Comparison of ENCODE assay signal across 8 mouse cellular contexts in the genomic region with DNA sequence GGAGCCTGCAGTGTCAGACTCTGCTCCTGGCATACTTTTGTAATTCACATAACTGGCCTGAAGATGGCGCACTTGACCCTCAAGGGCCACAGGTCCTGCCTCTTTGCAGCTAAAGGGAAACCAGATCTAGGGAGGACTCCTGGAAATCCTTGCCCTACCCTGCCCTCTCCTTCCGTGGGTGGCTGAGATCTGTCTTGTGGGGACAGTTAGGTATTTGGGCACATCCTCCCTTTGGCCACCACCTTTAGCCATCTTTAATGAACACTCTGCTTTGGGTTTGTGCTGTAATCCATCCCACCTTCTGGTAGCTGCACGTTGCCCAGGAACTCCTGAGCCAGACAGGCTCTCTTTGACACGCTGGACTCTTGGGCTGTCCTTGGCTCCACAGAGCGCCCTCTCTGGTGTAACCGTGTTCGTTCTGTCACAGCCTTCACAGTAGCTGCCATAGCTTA. TPM values are rescaled to one million over a fixed set of nuclear protein-coding genes. Genes with fewer than 3 reads are reported as not detected.
A peak's percentile ranks its signal among the peaks of the same experiment; 100 is the strongest.
DNase-seq lines count a peak whose midpoint lies in the region; ATAC-seq and TF ChIP-seq lines count a peak whose summit lies in the region.

No protein-coding gene starts in this region.

- no peak for ATAC-seq in hindbrain, embryonic 13.5 days (ENCODE audit: low FRiP score)
- peak; percentile 31; the same call in 1 of the 2 replicates for ATAC-seq in heart, postnatal 0 days (ENCODE audit: insufficient read depth, low read depth)

- H3K9ac ChIP-seq in hindbrain, embryonic 13.5 days, result no peak overlapping the region
- no peak overlapping the region for H3K9ac ChIP-seq in heart, postnatal 0 days (replicated peaks; ENCODE audit: low read depth, low read length)

- H3K4me2 ChIP-seq in hindbrain, embryonic 13.5 days, result no peak overlapping the region
- H3K4me2 ChIP-seq in heart, postnatal 0 days (ENCODE audit: low read depth, low read length), result no peak overlapping the region

- H3K27me3 ChIP-seq in hindbrain, embryonic 10.5 days (ENCODE audit: insufficient read depth, poor library complexity, severe bottlenecking), result peaks cover 10% of the 10 kb centered on the region; the same call in 1 of the 2 replicates
- H3K27me3 ChIP-seq in hindbrain, embryonic 13.5 days, result 0 out of 2 replicates have a peak, but pooled peaks cover 3% of the 10 kb centered on the region
- peaks cover 44% of the 10 kb centered on the region for H3K27me3 ChIP-seq in heart, postnatal 0 days (ENCODE audit: control insufficient read depth, insufficient read depth, low read length)

- WGBS in hindbrain, embryonic 10.5 days, result under 1% methylated on average over 7 of the region's 7 CpGs
- 1% methylated on average over 7 of the region's 7 CpGs for WGBS in hindbrain, embryonic 13.5 days
- WGBS in heart, postnatal 0 days, result 0% methylated on average over 7 of the region's 7 CpGs

- TF ChIP-seq EP300 in heart, postnatal 0 days (IDR thresholded peaks at IDR 0.05; ENCODE audit: low read depth), result no peak

- no peaks in the 10 kb centered on the region for H3K9me3 ChIP-seq in hindbrain, embryonic 10.5 days
- H3K9me3 ChIP-seq in hindbrain, embryonic 13.5 days, result no peaks in the 10 kb centered on the region
- no peaks in the 10 kb centered on the region for H3K9me3 ChIP-seq in heart, postnatal 0 days (replicated peaks; ENCODE audit: control insufficient read depth, low read length)

- peak; percentile 71 for TF ChIP-seq CTCF in heart, postnatal 0 days (IDR thresholded peaks at IDR 0.05; ENCODE audit: low read depth)
- peak; percentile 81 for TF ChIP-seq CTCF in layer of hippocampus, adult 2 months (conservative IDR thresholded peaks at IDR 0.05)

- H3K4me3 ChIP-seq in hindbrain, embryonic 10.5 days, result peak overlapping the region; percentile 3; the same call in 1 of the 2 replicates
- no peak overlapping the region for H3K4me3 ChIP-seq in hindbrain, embryonic 13.5 days
- no peak overlapping the region for H3K4me3 ChIP-seq in heart, postnatal 0 days (ENCODE audit: low read depth, low read length)
- peak overlapping the region; percentile 22; the same call in 1 of the 2 replicates for H3K4me3 ChIP-seq in layer of hippocampus, adult 2 months

- H3K36me3 ChIP-seq in hindbrain, embryonic 10.5 days, result no peaks in the 10 kb centered on the region
- no peaks in the 10 kb centered on the region for H3K36me3 ChIP-seq in hindbrain, embryonic 13.5 days
- H3K36me3 ChIP-seq in heart, postnatal 0 days (replicated peaks; ENCODE audit: control insufficient read depth, insufficient read depth, low read length), result no peaks in the 10 kb centered on the region

- peaks cover 49% of the 10 kb centered on the region for H3K4me1 ChIP-seq in hindbrain, embryonic 10.5 days (replicated peaks)
- H3K4me1 ChIP-seq in hindbrain, embryonic 13.5 days (replicated peaks), result peaks cover 29% of the 10 kb centered on the region
- 0 out of 2 replicates have a peak, but pooled peaks cover 13% of the 10 kb centered on the region for H3K4me1 ChIP-seq in heart, postnatal 0 days (ENCODE audit: control insufficient read depth, insufficient read depth)

- peak; percentile 85 for DNase-seq in hindbrain, embryonic 10.5 days (ENCODE audit: low spot score)
- peak; percentile 93 for DNase-seq in ZHBTc4 (ENCODE audit: low read depth, low spot score)
- peak; percentile 90 for DNase-seq in embryo, embryonic 10.5 days (ENCODE audit: low spot score)
- DNase-seq in heart, postnatal 0 days (ENCODE audit: low spot score), result peak; percentile 73
- DNase-seq in layer of hippocampus, adult 2 months (ENCODE audit: low spot score in 2 of 2), result peak in 1 of 2 experiments; percentile 76
- DNase-seq in lung, postnatal 4 days, result peak; percentile 40 to 73
- peak; percentile 53 to 81 for DNase-seq in spleen, postnatal 4 days (ENCODE audit: low spot score in 2 of 2)

- no peak overlapping the region for H3K27ac ChIP-seq in hindbrain, embryonic 10.5 days
- no peak overlapping the region for H3K27ac ChIP-seq in hindbrain, embryonic 13.5 days
- H3K27ac ChIP-seq in heart, postnatal 0 days (ENCODE audit: low read depth), result no peak overlapping the region
- no peak overlapping the region for H3K27ac ChIP-seq in layer of hippocampus, adult 2 months

RNA-seq across cellular contexts. Expression of a gene that starts 4.0 kb away (rescaled TPM):
- polyA plus RNA-seq in hindbrain, embryonic 10.5 days (2016; fragmentation: Nextera tagmentation; extraction: Ambion mirVana), result 9.5 and 10.0 TPM in 2 replicates
- 25.7 and 26.2 TPM in 2 replicates for polyA plus RNA-seq in hindbrain, embryonic 13.5 days (2015; fragmentation: Nextera tagmentation; extraction: Ambion mirVana)
- total RNA-seq in heart, postnatal 0 days (2014; rRNA removed; ENCODE audit: low replicate concordance), result 0.19 and 0.50 TPM in 2 replicates
- polyA plus RNA-seq in heart, postnatal 0 days (2015; fragmentation: Nextera tagmentation; extraction: Ambion mirVana), result 0.38 and 0.81 TPM in 2 replicates
- 10 to 100 TPM; 77.4 to 94.2 TPM for total RNA-seq in layer of hippocampus, adult 2 months (2021)

RNA-seq across cellular contexts. Expression of a gene that starts 28.4 kb away (rescaled TPM):
- 0.05 and 0.11 TPM in 2 replicates for polyA plus RNA-seq in hindbrain, embryonic 10.5 days (2016; fragmentation: Nextera tagmentation; extraction: Ambion mirVana)
- 0.13 and 0.17 TPM in 2 replicates for polyA plus RNA-seq in hindbrain, embryonic 13.5 days (2015; fragmentation: Nextera tagmentation; extraction: Ambion mirVana)
- 0.92 and 2.1 TPM in 2 replicates for total RNA-seq in heart, postnatal 0 days (2014; rRNA removed; ENCODE audit: low replicate concordance)
- 0.43 and 0.46 TPM in 2 replicates for polyA plus RNA-seq in heart, postnatal 0 days (2015; fragmentation: Nextera tagmentation; extraction: Ambion mirVana)
- total RNA-seq in layer of hippocampus, adult 2 months (2021), result 1 to 10 TPM; 5.6 to 7.0 TPM

Comparison
In these comparisons a context has a peak if more than half of its experiments do, and no peak if none do; other contexts are left out.
1. H3K4me3 ChIP-seq: peak in hindbrain, embryonic 10.5 days (single experiment) and layer of hippocampus, adult 2 months (single experiment); none in hindbrain, embryonic 13.5 days (single experiment) and heart, postnatal 0 days (single experiment).